Mouse (Mus musculus) heart, postnatal 0 days (tissue): ENCODE measurements around the gene Esam.

Source experiments
- CTCF ChIP-seq: IDR thresholded peaks from 2 replicates; pipeline ENCODE4 v1.5.1; 2016; ENCODE audit warnings: antibody characterized with exemption, control low read depth, low read depth
- EP300 ChIP-seq: IDR thresholded peaks from 2 replicates; pipeline ENCODE4 v1.6.1; 2016; ENCODE audit warnings: antibody characterized with exemption, low read depth

DNA sequence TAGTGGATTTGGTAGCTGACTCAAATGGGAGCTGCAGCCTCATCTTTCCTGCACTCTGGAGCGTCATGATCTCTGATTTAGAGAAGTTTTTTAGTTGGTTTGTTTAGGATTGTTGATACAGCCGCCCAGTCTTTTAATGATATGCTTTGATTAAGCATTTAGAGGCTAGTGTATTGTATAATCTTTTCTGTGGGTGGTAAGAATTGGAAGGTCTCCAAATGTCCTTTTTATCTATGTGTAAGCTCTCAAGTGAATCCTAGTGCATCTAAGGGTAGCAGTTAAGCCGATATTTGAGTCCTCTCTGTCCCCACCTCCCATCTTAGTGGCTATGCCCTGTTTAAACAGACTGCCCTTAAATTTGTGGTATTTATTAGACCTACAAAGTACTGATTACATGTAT is 13.4 kb upstream of the Esam start:
- TF ChIP-seq CTCF (no peak), EP300 (no peak)
